Mouse (Mus musculus) left cerebral cortex, postnatal 25 days (tissue): ENCODE data around the gene Pla2g5. TPM values are rescaled to one million over a fixed set of nuclear protein-coding genes. Genes with fewer than 3 reads are reported as not detected.
"Not testable (repeated sequence)": the region's sequence is repeated elsewhere in the genome, so short reads cannot be mapped to it uniquely, and the experiment has no call there.

Experiments used
- DNase-seq, 2 experiments: peaks; one replicate each; pipeline ENCODE4 v3.0.0; 2022; ENCODE audit warnings: low spot score in 2 of 2, mixed read lengths in 1 of 2
- intact Hi-C: fragments of 180-260 bp; cut with DNase I; formaldehyde crosslinking; loops from one replicate; pipeline ENCODE4 v1.15.1; 2025
- total RNA-seq, 2 experiments: library from RNA; stranded (reverse); gene quantifications; 2 replicates each; pipeline ENCODE4 v1.2.3; 2021

Pla2g5 gene
- total RNA-seq, 2 experiments from 2014 or later, result 7.0 to 7.9 TPM

- intact Hi-C loops, result no loop called here
- DNase-seq, result no peak
Observed at GRCm38 (mm10) chr4:138865092-138865491, 1.8 kb upstream of the Pla2g5 start.

GRCm38 (mm10) chr4:138859728-138860127 lies 3.6 kb downstream of the Pla2g5 start:
- intact Hi-C loops, result loop anchor here (10.0 kb wide), 1 partner anchor 535 kb away; the partner anchor contains the start of gene Pink1

DNA sequence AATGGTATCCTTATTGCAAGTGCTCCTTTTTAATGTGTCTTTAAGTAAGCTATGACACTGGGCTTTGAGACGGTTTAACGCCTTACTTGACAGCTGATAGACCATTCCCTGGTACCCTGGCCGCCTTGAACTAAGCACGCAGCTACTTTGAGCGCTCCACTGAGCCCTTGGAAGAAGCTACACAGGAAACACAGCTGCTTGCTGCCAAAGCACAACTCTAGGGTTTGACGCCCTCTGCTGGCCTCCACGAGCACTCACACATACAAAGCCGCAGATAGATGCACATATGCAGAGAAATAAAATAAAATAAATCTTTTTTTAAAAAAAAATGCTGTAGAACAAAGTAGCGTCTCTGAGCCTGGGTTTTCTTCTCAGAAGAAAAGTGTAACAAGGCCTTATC lies 4.0 kb downstream of the Pla2g5 start:
- intact Hi-C loops, result loop anchor here (10.0 kb wide), 1 partner anchor 534 kb away; the partner anchor contains the start of gene Pink1
- no peak for DNase-seq

More at GRCm38 (mm10) chr4:138859728-138860127, 3.6 kb downstream of the Pla2g5 start:
- peak; percentile 66 to 82 for DNase-seq

DNA sequence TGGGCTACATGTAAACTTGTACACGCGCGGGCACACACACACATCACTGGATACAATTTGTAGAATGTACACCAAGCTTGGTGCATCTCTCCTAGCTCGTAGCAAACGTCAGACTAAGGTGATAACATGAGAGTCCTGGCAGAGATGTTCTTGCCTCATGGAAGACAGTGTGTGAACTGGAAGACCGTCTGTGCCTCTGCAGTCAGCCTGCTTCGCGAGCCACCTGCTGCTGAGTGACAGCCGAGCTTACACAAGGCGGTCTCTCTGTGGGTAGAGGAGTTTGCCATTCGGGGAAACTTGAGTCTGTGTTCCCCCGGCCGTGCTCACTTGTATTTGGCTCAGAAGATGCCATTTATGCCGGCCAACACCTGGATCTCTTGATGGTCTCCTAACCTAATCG lies 4.8 kb downstream of the Pla2g5 start:
- intact Hi-C loops, result loop anchor here (10.0 kb wide), 1 partner anchor 534 kb away; the partner anchor contains the start of gene Pink1
- DNase-seq, result peak in 1 of 2 experiments; percentile 75

- intact Hi-C loops, result loop anchor here (10.0 kb wide), 1 partner anchor 533 kb away; the partner anchor contains the start of gene Pink1
- no peak for DNase-seq
Observed at GRCm38 (mm10) chr4:138857576-138857975, 5.7 kb downstream of the Pla2g5 start.

GRCm38 (mm10) chr4:138856491-138856890 lies 6.8 kb downstream of the Pla2g5 start:
- DNase-seq, result peak; percentile 71 to 83
- intact Hi-C loops, result loop anchor here (10.0 kb wide), 1 partner anchor 532 kb away; the partner anchor contains the start of gene Pink1

GRCm38 (mm10) chr4:138855092-138855632 lies 8.1 kb downstream of the Pla2g5 start:
- DNase-seq, result peak in 1 of 2 experiments; percentile 74

DNA sequence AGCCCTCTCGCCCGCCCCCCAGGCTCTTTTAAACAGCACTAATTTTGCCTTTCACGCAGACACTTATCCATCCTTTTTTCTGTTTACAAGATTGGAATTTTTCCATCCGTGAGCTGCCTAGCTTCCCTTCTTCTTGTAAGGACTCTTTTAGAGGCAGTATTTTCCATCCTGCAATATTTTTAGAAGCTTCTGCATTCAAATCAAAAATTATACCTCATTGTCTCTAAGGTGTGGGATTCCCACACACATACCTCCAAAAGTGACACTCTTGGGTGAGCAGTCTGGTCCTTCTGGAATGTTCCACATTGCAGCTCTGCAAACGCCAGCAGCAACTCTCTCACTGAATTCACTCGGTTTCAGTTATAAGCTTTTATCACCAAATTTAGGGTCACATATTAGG lies 10.3 kb downstream of the Pla2g5 start:
- peak in 1 of 2 experiments; percentile 77 for DNase-seq
- intact Hi-C loops, result loop anchor here (10.0 kb wide), 1 partner anchor 528 kb away; the partner anchor contains the start of gene Pink1

More at GRCm38 (mm10) chr4:138855092-138855632, 8.1 kb downstream of the Pla2g5 start:
- intact Hi-C loops, result loop anchor here (10.0 kb wide), 1 partner anchor 530 kb away; the partner anchor contains the start of gene Pink1

DNA sequence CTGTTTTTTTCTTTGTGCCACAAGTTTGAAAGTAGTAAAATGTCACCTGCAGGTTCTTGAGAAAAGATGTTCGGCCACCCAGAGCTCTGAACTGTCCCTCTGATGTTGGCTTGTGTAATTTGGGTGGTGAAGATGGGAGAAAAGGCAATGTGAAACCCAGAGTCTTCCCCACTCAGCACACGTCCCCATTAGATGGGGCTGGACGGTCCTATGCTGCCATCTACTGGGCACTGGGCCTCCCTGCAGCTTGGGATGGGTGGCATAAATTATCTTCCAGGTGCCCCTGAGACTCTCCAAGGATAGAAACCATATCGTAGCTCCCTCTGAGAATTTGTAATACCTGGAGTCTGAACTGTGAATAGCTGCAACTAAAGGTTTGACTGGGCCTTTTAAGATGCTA lies 11.8 kb downstream of the Pla2g5 start:
- intact Hi-C loops, result loop anchor here (1.0 to 10.0 kb wide), 4 partner anchors 103 to 527 kb away; partner anchors contain the start of gene Pink1
- DNase-seq, result peak; percentile 78 to 92

DNA sequence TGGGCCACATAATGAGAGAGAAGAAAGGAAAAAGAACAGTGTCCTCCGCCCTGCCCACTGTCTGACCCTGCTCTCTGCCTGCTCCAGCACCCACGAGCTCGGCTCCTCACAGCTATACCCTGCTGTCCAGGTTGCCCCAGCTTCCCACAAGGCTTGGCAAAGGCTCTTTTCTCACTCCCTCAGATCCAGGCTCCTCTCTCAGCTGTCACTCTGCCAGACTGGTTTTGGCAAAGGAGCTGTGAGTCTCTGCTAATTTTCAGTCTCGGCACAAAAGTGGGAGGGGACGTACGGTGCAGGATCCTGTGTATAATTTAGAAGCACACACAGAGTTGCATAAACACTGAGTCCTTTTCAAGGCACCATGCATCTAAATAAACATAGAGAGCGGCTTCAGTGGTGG lies 21.9 kb downstream of the Pla2g5 start:
- intact Hi-C loops, result loop anchor here (5.0 kb wide), 1 partner anchor 294 kb away; no protein-coding TSS in a partner anchor
- peak; percentile 82 to 98 for DNase-seq

DNA sequence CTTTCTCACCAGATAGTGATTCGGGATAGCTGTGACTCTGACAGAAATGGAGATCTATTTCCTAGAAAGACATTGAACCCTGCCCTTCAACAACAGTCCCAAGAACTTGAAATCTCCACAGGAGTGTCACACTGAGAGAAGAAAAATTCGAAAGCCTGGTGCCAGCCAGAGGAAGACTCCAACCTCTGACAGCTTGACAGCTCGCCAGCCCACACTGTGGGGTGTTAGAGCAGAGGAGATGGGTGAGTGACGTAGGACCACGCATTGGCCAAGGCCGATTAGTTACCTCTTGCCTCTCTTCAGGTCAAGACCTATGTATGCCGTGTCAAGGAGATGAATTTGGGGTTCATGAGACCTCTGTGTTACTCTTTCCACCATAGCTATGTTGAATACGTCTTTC lies 22.6 kb downstream of the Pla2g5 start:
- no peak for DNase-seq
- intact Hi-C loops, result loop anchor here (5.0 kb wide), 1 partner anchor 293 kb away; no protein-coding TSS in a partner anchor

GRCm38 (mm10) chr4:138839806-138840205 lies 23.5 kb downstream of the Pla2g5 start:
- no peak for DNase-seq
- intact Hi-C loops, result loop anchor here (5.0 kb wide), 1 partner anchor 293 kb away; no protein-coding TSS in a partner anchor

- no peak for DNase-seq
- intact Hi-C loops, result no loop called here
Observed at GRCm38 (mm10) chr4:138827147-138827546, 36.1 kb downstream of the Pla2g5 start.

GRCm38 (mm10) chr4:138825751-138826567 lies 37.3 kb downstream of the Pla2g5 start:
- DNase-seq, result no peak
- intact Hi-C loops, result no loop called here

DNA sequence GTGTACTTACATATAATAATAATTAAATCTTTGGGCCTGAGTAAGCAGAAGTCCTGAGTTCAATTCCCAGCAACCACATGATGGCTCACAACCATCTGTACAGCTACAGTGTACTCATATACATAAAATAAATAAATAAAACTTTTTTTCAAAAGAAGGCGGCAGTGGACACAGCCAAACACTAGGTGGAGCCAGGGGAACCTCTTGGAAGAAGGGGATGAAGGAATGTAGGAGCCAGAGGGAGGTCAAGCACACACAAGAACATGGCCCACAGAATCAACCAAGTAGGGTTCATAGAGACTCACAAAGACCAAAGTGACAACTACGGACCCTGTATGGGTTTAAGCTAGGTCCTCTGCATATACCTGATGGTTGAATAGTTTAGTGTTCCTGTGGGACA lies 38.6 kb downstream of the Pla2g5 start:
- DNase-seq, result no peak
- intact Hi-C loops, result no loop called here

- intact Hi-C loops, DNase-seq: not testable (repeated sequence)
Observed at GRCm38 (mm10) chr4:138824161-138824560, 39.1 kb downstream of the Pla2g5 start.

DNA sequence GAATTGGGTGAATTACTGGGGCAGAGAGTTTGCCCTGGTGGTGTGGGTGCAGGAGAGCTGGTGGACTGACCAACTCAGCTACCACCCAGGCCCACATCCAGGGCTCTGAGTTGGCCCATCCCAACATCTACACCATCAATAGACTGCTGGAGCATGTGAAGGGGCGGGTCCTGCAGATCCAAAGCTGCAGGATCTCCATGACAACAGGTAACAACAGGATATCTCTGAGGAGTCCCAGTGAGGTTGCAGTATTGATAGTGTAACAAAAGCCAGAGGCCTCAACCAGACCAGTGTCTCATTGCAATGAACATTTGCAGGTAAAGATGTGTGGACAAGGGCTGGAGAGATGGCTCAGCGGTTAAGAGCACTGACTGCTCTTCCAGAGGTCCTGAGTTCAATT lies 42.2 kb downstream of the Pla2g5 start:
- DNase-seq, result no peak
- intact Hi-C loops, result no loop called here

- intact Hi-C loops, result no loop called here
Observed at GRCm38 (mm10) chr4:138819101-138819500, 44.2 kb downstream of the Pla2g5 start.

DNA sequence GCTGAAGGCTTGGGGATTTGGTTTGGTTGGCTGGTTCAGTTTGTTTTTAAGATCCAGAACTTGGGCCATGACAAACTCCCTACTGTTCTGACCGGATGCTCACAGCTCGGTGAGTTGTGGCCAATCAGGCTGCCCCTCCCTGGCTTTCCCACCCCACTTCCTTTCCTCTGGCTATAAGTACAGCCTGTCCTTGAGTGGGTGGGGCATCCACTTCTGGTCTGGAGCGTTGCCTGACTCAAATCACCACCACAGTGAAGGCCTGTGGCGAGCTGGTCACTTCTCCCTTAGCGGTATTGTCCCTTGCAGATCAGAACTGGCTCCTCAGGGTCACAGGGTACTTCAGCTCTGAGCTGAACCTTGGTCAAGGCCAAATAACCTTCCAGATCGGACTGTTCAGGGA lies 45.5 kb downstream of the Pla2g5 start:
- intact Hi-C loops, result no loop called here
- no peak for DNase-seq

More at GRCm38 (mm10) chr4:138819101-138819500, 44.2 kb downstream of the Pla2g5 start:
- no peak for DNase-seq

- no peak for DNase-seq
- intact Hi-C loops, result no loop called here
Observed at GRCm38 (mm10) chr4:138816166-138816565, 47.1 kb downstream of the Pla2g5 start.
